Mouse (Mus musculus): ENCODE results near the gene Olfr734. TPM values are rescaled to one million over a fixed set of nuclear protein-coding genes. Genes with fewer than 3 reads are reported as not detected.
A peak's percentile ranks its signal among the peaks of the same experiment; 100 is the strongest.

Gene Olfr734
- not detected in 2 replicates for polyA plus RNA-seq (2016; fragmentation: Nextera tagmentation; extraction: Ambion mirVana)

DNA sequence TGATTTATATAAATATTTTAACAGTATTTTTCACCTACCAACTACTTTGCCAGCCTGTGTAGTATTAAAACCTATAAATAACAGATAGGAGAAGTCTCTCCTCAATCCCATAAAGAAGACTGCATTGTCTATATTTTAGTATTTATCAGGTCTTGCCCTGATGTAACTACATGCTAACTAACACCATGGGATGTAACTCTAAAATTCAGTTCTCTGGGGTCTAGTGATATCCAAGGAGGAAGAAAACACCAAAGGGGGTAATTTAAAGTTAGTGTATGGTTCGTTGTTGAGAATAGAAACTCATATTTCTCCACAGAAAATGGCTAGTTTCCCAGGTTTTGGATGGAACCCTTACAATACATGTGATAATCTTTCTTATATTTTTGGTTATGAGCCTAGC is at the start of gene Olfr734:
Olfr734 (minus strand) TSS at position 101 of the 400 bp plus-strand sequence.
- Histone ChIP-seq H3K4me3 (no peak within 1 kb of the TSS), H3K36me3 (no peaks in the 10 kb centered on the region), H3K9me3 (replicated peaks) (no peaks in the 10 kb centered on the region), H3K4me1 (no peaks in the 10 kb centered on the region), H3K27me3 (ENCODE audit: low read depth, poor library complexity, severe bottlenecking) (no peaks in the 10 kb centered on the region), H3K27ac (no peak within 1 kb of the TSS)
- 82% methylated on average over 1 of the region's 1 CpGs for whole genome bisulfite sequencing
- no peak for DNase-seq (ENCODE audit: low spot score)

- Histone ChIP-seq H3K27me3 (ENCODE audit: low read depth, poor library complexity, severe bottlenecking) (no peaks in the 10 kb centered on the region), H3K27ac (no peak overlapping the region), H3K9me3 (replicated peaks) (no peaks in the 10 kb centered on the region), H3K36me3 (no peaks in the 10 kb centered on the region), H3K4me1 (no peaks in the 10 kb centered on the region), H3K4me3 (no peak overlapping the region)
- DNase-seq (ENCODE audit: low spot score), result no peak
- WGBS, result 86% methylated on average over 2 of the region's 2 CpGs
These were observed 37.0 kb upstream of the Olfr734 start for GRCm38 (mm10) chr14:50363561-50363960.

DNA sequence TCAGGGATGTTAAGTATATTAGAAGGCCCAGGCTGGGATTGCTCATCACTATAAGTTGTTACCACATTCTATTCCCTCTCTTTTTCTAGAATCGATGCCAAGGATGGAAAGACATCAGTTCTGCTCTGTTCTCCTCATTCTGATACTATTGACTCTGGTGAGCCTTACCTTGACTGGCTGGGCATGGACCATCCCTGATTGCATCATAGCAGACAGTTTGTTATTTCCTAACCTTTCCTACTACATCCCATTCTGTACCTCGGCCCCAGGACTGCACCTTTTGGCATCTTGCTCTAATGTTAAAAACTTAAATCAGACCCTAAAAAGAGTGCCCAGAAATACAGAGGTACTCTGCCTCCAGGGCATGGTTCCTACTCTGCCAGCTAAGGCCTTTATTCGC is 33.9 kb upstream of the Olfr734 start:
- no peaks in the 10 kb centered on the region for H3K4me1 ChIP-seq
- no peaks in the 10 kb centered on the region for H3K9me3 ChIP-seq (replicated peaks)
- H3K4me3 ChIP-seq, result no peak overlapping the region
- no peak overlapping the region for H3K27ac ChIP-seq
- WGBS, result 86% methylated on average over 3 of the region's 3 CpGs
- no peaks in the 10 kb centered on the region for H3K36me3 ChIP-seq
- no peaks in the 10 kb centered on the region for H3K27me3 ChIP-seq (ENCODE audit: low read depth, poor library complexity, severe bottlenecking)
- no peak for DNase-seq (ENCODE audit: low spot score)

DNA sequence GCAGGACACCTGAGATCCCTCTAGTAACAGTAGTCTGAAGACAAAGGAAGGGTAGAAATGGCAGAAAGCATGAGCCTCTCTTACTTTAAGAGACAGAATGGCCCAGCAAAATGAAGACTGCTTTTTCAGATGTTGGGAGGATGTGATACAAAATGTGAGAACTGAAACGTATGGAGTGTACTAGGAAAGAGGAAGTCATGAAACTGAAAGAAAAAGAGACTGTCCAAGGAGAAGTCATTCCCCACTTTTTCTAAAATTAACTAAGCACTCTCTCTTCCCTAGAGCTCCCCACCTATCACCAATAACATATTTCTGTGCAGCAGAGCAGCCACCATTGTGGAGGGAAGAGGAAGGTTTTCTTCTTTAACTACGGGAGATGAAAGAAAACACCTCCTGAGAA is 31.0 kb upstream of the Olfr734 start, which contains the start of gene Tlr11:
Tlr11 (plus strand) TSS at position 322 of the 400 bp plus-strand sequence.
- no peaks in the 10 kb centered on the region for H3K36me3 ChIP-seq
- 93% methylated on average over 2 of the region's 2 CpGs for WGBS
- DNase-seq (ENCODE audit: low spot score), result no peak
- no peaks in the 10 kb centered on the region for H3K9me3 ChIP-seq (replicated peaks)
- H3K4me3 ChIP-seq, result no peak within 1 kb of the TSS
- no peaks in the 10 kb centered on the region for H3K4me1 ChIP-seq
- H3K27me3 ChIP-seq (ENCODE audit: low read depth, poor library complexity, severe bottlenecking), result no peaks in the 10 kb centered on the region
- H3K27ac ChIP-seq, result no peak within 1 kb of the TSS

- H3K4me1 ChIP-seq, result no peaks in the 10 kb centered on the region
- WGBS, result 92% methylated on average over 2 of the region's 2 CpGs
- H3K9me3 ChIP-seq (replicated peaks), result no peaks in the 10 kb centered on the region
- H3K4me3 ChIP-seq, result no peak overlapping the region
- H3K27me3 ChIP-seq (ENCODE audit: low read depth, poor library complexity, severe bottlenecking), result no peaks in the 10 kb centered on the region
- no peaks in the 10 kb centered on the region for H3K36me3 ChIP-seq
- no peak for DNase-seq (ENCODE audit: low spot score)
- no peak overlapping the region for H3K27ac ChIP-seq
These were observed 30.2 kb upstream of the Olfr734 start for GRCm38 (mm10) chr14:50356725-50357124.

DNA sequence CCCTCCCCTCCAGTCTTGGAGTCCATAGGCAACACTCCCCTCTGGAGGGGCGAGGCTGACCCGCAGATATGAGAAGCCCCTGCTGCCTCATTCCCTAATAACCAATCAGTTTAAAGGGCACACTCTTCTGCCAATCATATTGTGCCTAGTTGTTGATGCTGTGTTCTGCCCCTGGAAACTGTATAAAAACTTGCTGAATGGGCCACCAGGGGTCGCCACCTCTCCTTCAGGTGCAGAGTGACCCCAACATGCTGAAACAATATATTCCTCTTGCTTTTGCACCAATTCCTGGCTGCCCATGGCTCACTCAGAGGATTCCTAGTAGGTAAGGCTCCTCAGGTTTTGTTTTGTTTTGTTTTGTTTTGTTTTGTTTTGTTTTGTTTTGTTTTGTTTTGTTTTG is 25.9 kb upstream of the Olfr734 start:
- no peaks in the 10 kb centered on the region for H3K9me3 ChIP-seq (replicated peaks)
- no peak overlapping the region for H3K4me3 ChIP-seq
- H3K27ac ChIP-seq, result no peak overlapping the region
- peak; percentile 38 for DNase-seq (ENCODE audit: low spot score)
- WGBS, result 54% methylated on average over 3 of the region's 3 CpGs
- H3K27me3 ChIP-seq (ENCODE audit: low read depth, poor library complexity, severe bottlenecking), result no peaks in the 10 kb centered on the region
- no peaks in the 10 kb centered on the region for H3K36me3 ChIP-seq
- H3K4me1 ChIP-seq, result no peaks in the 10 kb centered on the region

GRCm38 (mm10) chr14:50348796-50349195 is 22.2 kb upstream of the Olfr734 start, which contains the start of gene Olfr735:
TSS of gene Olfr735 (minus strand) at chr14:50348872.
- no peaks in the 10 kb centered on the region for H3K4me1 ChIP-seq
- no peaks in the 10 kb centered on the region for H3K9me3 ChIP-seq (replicated peaks)
- no peak for DNase-seq (ENCODE audit: low spot score)
- H3K27ac ChIP-seq, result no peak within 1 kb of the TSS
- no peaks in the 10 kb centered on the region for H3K27me3 ChIP-seq (ENCODE audit: low read depth, poor library complexity, severe bottlenecking)
- H3K4me3 ChIP-seq, result no peak within 1 kb of the TSS
- WGBS, result 93% methylated on average over 2 of the region's 2 CpGs
- no peaks in the 10 kb centered on the region for H3K36me3 ChIP-seq

- Histone ChIP-seq H3K27ac (no peak within 1 kb of the TSS), H3K36me3 (no peaks in the 10 kb centered on the region), H3K9me3 (replicated peaks) (no peaks in the 10 kb centered on the region), H3K4me1 (no peaks in the 10 kb centered on the region), H3K27me3 (ENCODE audit: low read depth, poor library complexity, severe bottlenecking) (no peaks in the 10 kb centered on the region), H3K4me3 (no peak within 1 kb of the TSS)
- no peak for DNase-seq (ENCODE audit: low spot score)
These were observed 25.1 kb downstream of the Olfr734 start, which contains the start of gene Olfr733 for GRCm38 (mm10) chr14:50301422-50301821. TSS of gene Olfr733 (minus strand) at chr14:50301522.

GRCm38 (mm10) chr14:50284106-50284505 is 42.5 kb downstream of the Olfr734 start, which contains the start of gene Olfr732:
TSS of gene Olfr732 (minus strand) at chr14:50284206.
- H3K27me3 ChIP-seq (ENCODE audit: low read depth, poor library complexity, severe bottlenecking), result no peaks in the 10 kb centered on the region
- H3K4me3 ChIP-seq, result no peak within 1 kb of the TSS
- DNase-seq (ENCODE audit: low spot score), result no peak
- no peaks in the 10 kb centered on the region for H3K9me3 ChIP-seq (replicated peaks)
- 93% methylated on average over 1 of the region's 1 CpGs for WGBS
- H3K27ac ChIP-seq, result no peak within 1 kb of the TSS
- no peaks in the 10 kb centered on the region for H3K36me3 ChIP-seq
- H3K4me1 ChIP-seq, result no peaks in the 10 kb centered on the region

Other genes starting within 250 kb of the Olfr734 start
- gene Olfr726, start 235.8 kb downstream of the Olfr734 start, polyA plus RNA-seq (2016; fragmentation: Nextera tagmentation; extraction: Ambion mirVana), result not detected in 2 replicates
- gene Olfr727, start 203.6 kb downstream of the Olfr734 start, polyA plus RNA-seq (2016; fragmentation: Nextera tagmentation; extraction: Ambion mirVana), result not detected in 2 replicates
- gene Olfr728, start 184.1 kb downstream of the Olfr734 start, polyA plus RNA-seq (2016; fragmentation: Nextera tagmentation; extraction: Ambion mirVana), result not detected in 2 replicates
- 0.03 TPM in 1 of 2 replicates, not detected in the other for gene Olfr729, start 173.9 kb downstream of the Olfr734 start, polyA plus RNA-seq (2016; fragmentation: Nextera tagmentation; extraction: Ambion mirVana)
- gene Olfr730, start 138.6 kb downstream of the Olfr734 start, polyA plus RNA-seq (2016; fragmentation: Nextera tagmentation; extraction: Ambion mirVana), result not detected in 2 replicates
- gene Olfr731, start 84.9 kb downstream of the Olfr734 start, polyA plus RNA-seq (2016; fragmentation: Nextera tagmentation; extraction: Ambion mirVana), result not detected in 2 replicates
- not detected in 2 replicates for gene Olfr732, start 42.6 kb downstream of the Olfr734 start, polyA plus RNA-seq (2016; fragmentation: Nextera tagmentation; extraction: Ambion mirVana)
- gene Olfr733, start 25.2 kb downstream of the Olfr734 start, polyA plus RNA-seq (2016; fragmentation: Nextera tagmentation; extraction: Ambion mirVana), result not detected in 2 replicates
- gene Olfr735, start 22.1 kb upstream of the Olfr734 start, polyA plus RNA-seq (2016; fragmentation: Nextera tagmentation; extraction: Ambion mirVana), result not detected in 2 replicates
- gene Tlr11, start 31.2 kb upstream of the Olfr734 start, polyA plus RNA-seq (2016; fragmentation: Nextera tagmentation; extraction: Ambion mirVana), result not detected in 2 replicates
- gene Olfr736, start 54.4 kb upstream of the Olfr734 start, polyA plus RNA-seq (2016; fragmentation: Nextera tagmentation; extraction: Ambion mirVana), result not detected in 2 replicates
- not detected in 2 replicates for gene Olfr738, start 80.8 kb upstream of the Olfr734 start, polyA plus RNA-seq (2016; fragmentation: Nextera tagmentation; extraction: Ambion mirVana)
- not detected in 2 replicates for gene Olfr739, start 91.9 kb upstream of the Olfr734 start, polyA plus RNA-seq (2016; fragmentation: Nextera tagmentation; extraction: Ambion mirVana)
- gene Olfr740, start 118.8 kb upstream of the Olfr734 start, polyA plus RNA-seq (2016; fragmentation: Nextera tagmentation; extraction: Ambion mirVana), result not detected in 2 replicates
- gene Olfr741, start 146.0 kb upstream of the Olfr734 start, polyA plus RNA-seq (2016; fragmentation: Nextera tagmentation; extraction: Ambion mirVana), result not detected in 2 replicates
- gene Olfr742, start 176.8 kb upstream of the Olfr734 start, polyA plus RNA-seq (2016; fragmentation: Nextera tagmentation; extraction: Ambion mirVana), result not detected in 2 replicates
- not detected in 2 replicates for gene Olfr743, start 195.1 kb upstream of the Olfr734 start, polyA plus RNA-seq (2016; fragmentation: Nextera tagmentation; extraction: Ambion mirVana)